Mouse (Mus musculus) embryonic fibroblast, embryonic 13.5 days (primary cell): ENCODE results near the gene Krt9.

ENCODE experiments used
- CTCF ChIP-seq: IDR thresholded peaks from 2 replicates; pipeline ENCODE4 v1.5.1; 2011; ENCODE audit warnings: mild to moderate bottlenecking, control low read depth, low read length, moderate library complexity, borderline replicate concordance; ENCODE audit not compliant: insufficient read depth
- POLR2A ChIP-seq: IDR thresholded peaks from 2 replicates; pipeline ENCODE4 v1.6.1; 2011; ENCODE audit warnings: low read depth, mild to moderate bottlenecking, control low read depth, low read length, moderate library complexity

DNA sequence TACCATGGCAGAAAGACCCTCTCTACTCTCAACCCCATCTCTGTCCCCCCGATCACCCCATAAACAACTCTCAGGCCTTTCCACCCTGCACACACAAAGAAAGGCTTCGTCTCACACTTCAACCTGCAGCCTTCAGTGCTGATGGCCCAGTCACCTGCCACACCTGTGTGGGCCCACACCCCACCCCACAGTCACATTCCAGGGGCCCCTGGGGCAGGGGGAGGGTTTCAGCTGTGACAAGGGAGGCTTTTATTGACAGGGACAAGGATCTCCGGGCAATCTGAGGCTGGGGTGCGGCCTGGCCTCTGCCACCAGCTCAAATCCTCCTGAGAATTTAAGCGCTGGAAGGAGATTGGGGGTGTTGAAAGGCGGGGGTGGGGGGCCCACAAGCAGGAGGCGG lies 54.2 kb downstream of the Krt9 start:
- TF ChIP-seq CTCF, result no peak
- TF ChIP-seq POLR2A, result no peak
